Comparison of ENCODE assay signal across 23 mouse cellular contexts in the genomic region with DNA sequence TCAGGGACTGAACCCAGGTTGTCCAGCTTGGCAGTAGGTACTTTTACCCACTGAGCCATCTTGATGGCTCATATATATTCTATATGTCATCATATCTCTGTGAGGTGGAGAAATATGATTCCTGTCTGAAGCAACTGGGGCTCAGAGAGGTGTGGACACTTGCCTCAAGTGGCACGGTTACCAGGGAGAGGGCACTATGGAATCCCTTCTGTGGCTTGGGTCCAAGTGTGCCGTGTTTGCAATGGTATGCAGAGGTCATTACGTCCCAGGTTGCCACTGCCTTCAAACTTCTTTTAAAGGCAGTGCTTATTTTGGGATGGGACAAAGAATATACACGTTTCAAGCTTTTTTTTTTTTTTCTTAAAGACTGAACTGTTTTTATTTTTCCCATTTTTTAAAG. TPM values are rescaled to one million over a fixed set of nuclear protein-coding genes. Genes with fewer than 3 reads are reported as not detected.
DNase-seq lines count a peak whose midpoint lies in the region; ATAC-seq lines count a peak whose summit lies in the region.
"Had no signal": no experiment of that assay in that cellular context is flagged by ENCODE, and none has a peak within 500 bp of the region (broad histone marks: within the 10 kb centered on the region; RNA-seq: fewer than 3 reads in every experiment).

No protein-coding gene starts in this region.

- whole genome bisulfite sequencing in embryonic facial prominence, embryonic 15.5 days: 67% methylated on average over 4 of the region's 4 CpGs
- 82% methylated on average over 4 of the region's 4 CpGs for WGBS in embryonic facial prominence, embryonic 10.5 days
- 59% methylated on average over 4 of the region's 4 CpGs for WGBS in limb, embryonic 15.5 days
- 76% methylated on average over 4 of the region's 4 CpGs for WGBS in limb, embryonic 10.5 days
- WGBS in forebrain, embryonic 11.5 days: 81% methylated on average over 4 of the region's 4 CpGs

- no peak overlapping the region for H3K9ac ChIP-seq in embryonic facial prominence, embryonic 15.5 days
- H3K9ac ChIP-seq in limb, embryonic 15.5 days: no peak overlapping the region
- H3K9ac ChIP-seq in forebrain, embryonic 11.5 days (ENCODE audit: low read length): no peak overlapping the region
- H3K9ac ChIP-seq: forebrain, postnatal 0 days; neural tube, embryonic 12.5 days had no signal

- no peaks in the 10 kb centered on the region for H3K9me3 ChIP-seq in embryonic facial prominence, embryonic 15.5 days (replicated peaks)
- H3K9me3 ChIP-seq in embryonic facial prominence, embryonic 10.5 days: no peaks in the 10 kb centered on the region
- H3K9me3 ChIP-seq in limb, embryonic 15.5 days: no peaks in the 10 kb centered on the region
- no peaks in the 10 kb centered on the region for H3K9me3 ChIP-seq in limb, embryonic 10.5 days (replicated peaks)
- no peaks in the 10 kb centered on the region for H3K9me3 ChIP-seq in forebrain, embryonic 11.5 days (ENCODE audit: control insufficient read depth, low read length)
- H3K9me3 ChIP-seq: forebrain, embryonic 10.5 days; neural tube, embryonic 12.5 days had no signal

- H3K27ac ChIP-seq in embryonic facial prominence, embryonic 15.5 days (replicated peaks): no peak overlapping the region
- H3K27ac ChIP-seq in embryonic facial prominence, embryonic 10.5 days (replicated peaks): no peak overlapping the region
- H3K27ac ChIP-seq in limb, embryonic 15.5 days: no peak overlapping the region
- no peak overlapping the region for H3K27ac ChIP-seq in limb, embryonic 10.5 days
- no peak overlapping the region for H3K27ac ChIP-seq in forebrain, embryonic 11.5 days (ENCODE audit: low read depth, low read length)
- H3K27ac ChIP-seq: forebrain, embryonic 10.5 days; neural tube, embryonic 12.5 days had no signal

- H3K4me3 ChIP-seq in embryonic facial prominence, embryonic 15.5 days (replicated peaks): no peak overlapping the region
- H3K4me3 ChIP-seq in embryonic facial prominence, embryonic 10.5 days: no peak overlapping the region
- 0 out of 2 replicates have a peak overlapping the region, but pooled peaks have one; percentile 31 for H3K4me3 ChIP-seq in limb, embryonic 15.5 days
- no peak overlapping the region for H3K4me3 ChIP-seq in limb, embryonic 10.5 days
- H3K4me3 ChIP-seq in forebrain, embryonic 11.5 days (ENCODE audit: low read depth, low read length): no peak overlapping the region
- H3K4me3 ChIP-seq: forebrain, embryonic 10.5 days; neural tube, embryonic 12.5 days had no signal

- H3K4me1 ChIP-seq in embryonic facial prominence, embryonic 15.5 days: peaks cover 9% of the 10 kb centered on the region
- H3K4me1 ChIP-seq in embryonic facial prominence, embryonic 10.5 days: peaks cover 12% of the 10 kb centered on the region
- H3K4me1 ChIP-seq in limb, embryonic 15.5 days: peaks cover 8% of the 10 kb centered on the region
- H3K4me1 ChIP-seq in limb, embryonic 10.5 days: peaks cover 7% of the 10 kb centered on the region
- H3K4me1 ChIP-seq in forebrain, embryonic 11.5 days (replicated peaks; ENCODE audit: control insufficient read depth, insufficient read depth, low read length): 0 out of 2 replicates have a peak, but pooled peaks cover 2% of the 10 kb centered on the region

- no peak for DNase-seq in embryonic facial prominence, embryonic 10.5 days (ENCODE audit: low spot score)
- DNase-seq in limb, embryonic 10.5 days (ENCODE audit: low spot score): no peak
- peak; percentile 37 for DNase-seq in lung, postnatal 10 days
- no peak for DNase-seq in forebrain, embryonic 11.5 days (ENCODE audit: low spot score)
- no peak for DNase-seq in urinary bladder, postnatal 36 days (ENCODE audit: low spot score in 2 of 2)
- no peak for DNase-seq in thymus, postnatal 0 days (ENCODE audit: low spot score)
- DNase-seq: cerebellum, adult 8-10 months; forebrain, postnatal 0 days; gastrocnemius, postnatal 14 days; heart, adult 11 months; kidney, adult 11 months; left cerebral cortex, postnatal 4 days; midbrain, embryonic 14.5 days; right cerebral cortex, postnatal 14 days; spleen, adult 18-20 months; thymus, postnatal 25 days had no signal

- ATAC-seq in embryonic facial prominence, embryonic 15.5 days (ENCODE audit: insufficient number of reproducible peaks, low FRiP score, low TSS enrichment, low read depth): no peak
- no peak for ATAC-seq in limb, embryonic 15.5 days (ENCODE audit: insufficient number of reproducible peaks, low FRiP score, low TSS enrichment, low read depth)
- no peak for ATAC-seq in forebrain, embryonic 11.5 days (replicated peaks; ENCODE audit: low FRiP score)
- ATAC-seq: forebrain, postnatal 0 days; Patski had no signal

- 0 out of 2 replicates have a peak overlapping the region, but pooled peaks have one; percentile 2 for H3K4me2 ChIP-seq in embryonic facial prominence, embryonic 15.5 days (replicated peaks)
- H3K4me2 ChIP-seq in limb, embryonic 15.5 days: no peak overlapping the region
- no peak overlapping the region for H3K4me2 ChIP-seq in forebrain, embryonic 11.5 days (ENCODE audit: low read depth, low read length, severe bottlenecking)
- H3K4me2 ChIP-seq: neural tube, embryonic 12.5 days had no signal

- H3K27me3 ChIP-seq in embryonic facial prominence, embryonic 15.5 days: 0 out of 2 replicates have a peak, but pooled peaks cover 16% of the 10 kb centered on the region
- H3K27me3 ChIP-seq in embryonic facial prominence, embryonic 10.5 days (replicated peaks; ENCODE audit: low read depth, poor library complexity, severe bottlenecking): peaks cover 32% of the 10 kb centered on the region
- H3K27me3 ChIP-seq in limb, embryonic 15.5 days: peaks cover 18% of the 10 kb centered on the region
- H3K27me3 ChIP-seq in limb, embryonic 10.5 days (ENCODE audit: low read depth, poor library complexity, severe bottlenecking): peaks cover 26% of the 10 kb centered on the region
- H3K27me3 ChIP-seq in forebrain, embryonic 11.5 days (ENCODE audit: control insufficient read depth, insufficient read depth, low read length): peaks cover 2% of the 10 kb centered on the region; the same call in 1 of the 2 replicates

- H3K36me3 ChIP-seq in embryonic facial prominence, embryonic 15.5 days: no peaks in the 10 kb centered on the region
- H3K36me3 ChIP-seq in embryonic facial prominence, embryonic 10.5 days (replicated peaks): no peaks in the 10 kb centered on the region
- H3K36me3 ChIP-seq in limb, embryonic 15.5 days: no peaks in the 10 kb centered on the region
- no peaks in the 10 kb centered on the region for H3K36me3 ChIP-seq in limb, embryonic 10.5 days
- no peaks in the 10 kb centered on the region for H3K36me3 ChIP-seq in forebrain, embryonic 11.5 days (ENCODE audit: control insufficient read depth, insufficient read depth, low read length)
- H3K36me3 ChIP-seq: forebrain, embryonic 10.5 days; neural tube, embryonic 12.5 days had no signal

RNA-seq across cellular contexts. Expression of gene Cyp4f39, which starts 1.7 kb away (rescaled TPM):
- polyA plus RNA-seq in embryonic facial prominence, embryonic 15.5 days (2015; fragmentation: Nextera tagmentation; extraction: Ambion mirVana): 20.4 and 27.6 TPM in 2 replicates
- polyA plus RNA-seq in embryonic facial prominence, embryonic 10.5 days (2016; fragmentation: Nextera tagmentation; extraction: Ambion mirVana): 0.44 and 0.63 TPM in 2 replicates
- 51.7 and 53.4 TPM in 2 replicates for polyA plus RNA-seq in limb, embryonic 15.5 days (2015; fragmentation: Nextera tagmentation; extraction: Ambion mirVana)
- polyA plus RNA-seq in limb, embryonic 10.5 days (2016; fragmentation: Nextera tagmentation; extraction: Ambion mirVana): not detected in 2 replicates
- 0.28 and 0.33 TPM in 2 replicates for polyA plus RNA-seq in forebrain, embryonic 11.5 days (2014; fragmentation: Nextera tagmentation; extraction: Ambion mirVana)
- 0.30 and 0.69 TPM in 2 replicates for polyA plus RNA-seq in thymus, postnatal 0 days (2015; fragmentation: Nextera tagmentation; extraction: Ambion mirVana)
- polyA plus RNA-seq: hindbrain, embryonic 11.5 days; Patski had no signal

RNA-seq across cellular contexts. Expression of gene Pglyrp2, which starts 30.2 kb away (rescaled TPM):
- polyA plus RNA-seq in embryonic facial prominence, embryonic 15.5 days (2015; fragmentation: Nextera tagmentation; extraction: Ambion mirVana): 0.13 and 0.20 TPM in 2 replicates
- not detected in 2 replicates for polyA plus RNA-seq in embryonic facial prominence, embryonic 10.5 days (2016; fragmentation: Nextera tagmentation; extraction: Ambion mirVana)
- polyA plus RNA-seq in limb, embryonic 15.5 days (2015; fragmentation: Nextera tagmentation; extraction: Ambion mirVana): 0.10 and 0.26 TPM in 2 replicates
- not detected in 2 replicates for polyA plus RNA-seq in limb, embryonic 10.5 days (2016; fragmentation: Nextera tagmentation; extraction: Ambion mirVana)
- 0.11 TPM in 1 of 2 replicates, not detected in the other for polyA plus RNA-seq in forebrain, embryonic 11.5 days (2014; fragmentation: Nextera tagmentation; extraction: Ambion mirVana)
- polyA plus RNA-seq in thymus, postnatal 0 days (2015; fragmentation: Nextera tagmentation; extraction: Ambion mirVana): 32.4 and 34.4 TPM in 2 replicates
- polyA plus RNA-seq: forebrain, postnatal 0 days; heart, embryonic 14.5 days; hindbrain, embryonic 11.5 days; midbrain, embryonic 14.5 days; neural tube, embryonic 12.5 days; Patski had no signal

RNA-seq across cellular contexts. Expression of gene Rasal3, which starts 50.8 kb away (rescaled TPM):
- polyA plus RNA-seq in embryonic facial prominence, embryonic 15.5 days (2015; fragmentation: Nextera tagmentation; extraction: Ambion mirVana): 1.8 and 2.9 TPM in 2 replicates
- polyA plus RNA-seq in embryonic facial prominence, embryonic 10.5 days (2016; fragmentation: Nextera tagmentation; extraction: Ambion mirVana): 0.64 and 0.85 TPM in 2 replicates
- polyA plus RNA-seq in limb, embryonic 15.5 days (2015; fragmentation: Nextera tagmentation; extraction: Ambion mirVana): 2.1 and 2.6 TPM in 2 replicates
- polyA plus RNA-seq in limb, embryonic 10.5 days (2016; fragmentation: Nextera tagmentation; extraction: Ambion mirVana): 0.33 and 0.53 TPM in 2 replicates
- 0.21 and 0.47 TPM in 2 replicates for polyA plus RNA-seq in forebrain, embryonic 11.5 days (2014; fragmentation: Nextera tagmentation; extraction: Ambion mirVana)
- polyA plus RNA-seq in thymus, postnatal 0 days (2015; fragmentation: Nextera tagmentation; extraction: Ambion mirVana): 164 and 165 TPM in 2 replicates
- polyA plus RNA-seq: Patski had no signal

RNA-seq across cellular contexts. Expression of gene Cyp4f17, which starts 51.7 kb away (rescaled TPM):
- 11.7 and 15.5 TPM in 2 replicates for polyA plus RNA-seq in embryonic facial prominence, embryonic 15.5 days (2015; fragmentation: Nextera tagmentation; extraction: Ambion mirVana)
- 7.6 and 8.9 TPM in 2 replicates for polyA plus RNA-seq in embryonic facial prominence, embryonic 10.5 days (2016; fragmentation: Nextera tagmentation; extraction: Ambion mirVana)
- polyA plus RNA-seq in limb, embryonic 15.5 days (2015; fragmentation: Nextera tagmentation; extraction: Ambion mirVana): 12.6 and 12.9 TPM in 2 replicates
- 5.6 and 9.2 TPM in 2 replicates for polyA plus RNA-seq in limb, embryonic 10.5 days (2016; fragmentation: Nextera tagmentation; extraction: Ambion mirVana)
- 6.6 and 7.9 TPM in 2 replicates for polyA plus RNA-seq in forebrain, embryonic 11.5 days (2014; fragmentation: Nextera tagmentation; extraction: Ambion mirVana)
- polyA plus RNA-seq in thymus, postnatal 0 days (2015; fragmentation: Nextera tagmentation; extraction: Ambion mirVana): 2.2 and 3.0 TPM in 2 replicates

Comparison
In these comparisons a context has a peak if more than half of its experiments do, and no peak if none do; other contexts are left out.
1. RNA of gene Cyp4f39, which starts 1.7 kb away (polyA plus RNA-seq): 51.7 to 53.4 TPM in limb, embryonic 15.5 days and 20.4 to 27.6 TPM in embryonic facial prominence, embryonic 15.5 days; 0.44 to 0.63 TPM in embryonic facial prominence, embryonic 10.5 days, 0.30 to 0.69 TPM in thymus, postnatal 0 days, 0.28 to 0.33 TPM in forebrain, embryonic 11.5 days and not detected in limb, embryonic 10.5 days; every median in the first group is over 10 times any median in the second.
2. RNA of gene Pglyrp2, which starts 30.2 kb away (polyA plus RNA-seq): 32.4 to 34.4 TPM in thymus, postnatal 0 days; 0.10 to 0.26 TPM in limb, embryonic 15.5 days, 0.13 to 0.20 TPM in embryonic facial prominence, embryonic 15.5 days, 0.11 TPM in forebrain, embryonic 11.5 days, not detected in embryonic facial prominence, embryonic 10.5 days and not detected in limb, embryonic 10.5 days; every median in the first group is over 10 times any median in the second.
3. RNA of gene Rasal3, which starts 50.8 kb away (polyA plus RNA-seq): 164 to 165 TPM in thymus, postnatal 0 days; 2.1 to 2.6 TPM in limb, embryonic 15.5 days, 1.8 to 2.9 TPM in embryonic facial prominence, embryonic 15.5 days, 0.64 to 0.85 TPM in embryonic facial prominence, embryonic 10.5 days, 0.33 to 0.53 TPM in limb, embryonic 10.5 days and 0.21 to 0.47 TPM in forebrain, embryonic 11.5 days; every median in the first group is over 10 times any median in the second.